Mouse (Mus musculus): ENCODE data around the gene F5.

DNA sequence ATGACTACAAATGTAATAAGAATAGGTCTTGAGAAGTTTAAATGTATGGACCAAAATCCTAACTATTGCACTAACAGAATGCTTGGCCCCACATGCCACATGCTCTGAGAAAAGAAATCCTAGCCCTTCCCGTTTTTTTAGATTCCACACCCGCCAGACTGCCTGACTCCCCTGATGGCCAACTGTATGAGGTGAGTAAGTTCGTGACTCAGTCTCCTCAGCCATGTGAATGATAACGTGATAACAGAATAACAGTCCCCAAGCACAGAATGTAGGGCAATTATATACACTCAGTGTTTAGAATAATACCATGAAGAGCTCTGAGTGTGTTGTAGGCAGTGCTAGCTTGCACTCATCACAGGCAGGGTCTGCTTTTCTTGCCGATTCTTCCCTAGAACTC, 37.4 kb upstream of the F5 start:
- TF ChIP-seq CTCF (IDR thresholded peaks at IDR 0.05; ENCODE audit: extremely low read depth, insufficient read depth, low read length) (no peak), POLR2A (IDR thresholded peaks at IDR 0.05; ENCODE audit: extremely low read depth, insufficient read depth, low read length) (no peak)
